Mouse (Mus musculus): ENCODE results near the gene Ccdc169. TPM values are rescaled to one million over a fixed set of nuclear protein-coding genes. Genes with fewer than 3 reads are reported as not detected.

Gene Ccdc169
- polyA plus RNA-seq, 1 experiment from 2014 or later: not detected

- no peak for ATAC-seq (ENCODE audit: insufficient read depth)
- Histone ChIP-seq H3K4me2 (no peak overlapping the region), H3K36me3 (replicated peaks) (no peaks in the 10 kb centered on the region), H3K27ac (replicated peaks) (no peak overlapping the region), H3K27me3 (no peaks in the 10 kb centered on the region), H3K4me3 (replicated peaks) (no peak overlapping the region), H3K4me1 (replicated peaks) (no peaks in the 10 kb centered on the region), H3K9me3 (replicated peaks) (no peaks in the 10 kb centered on the region), H3K9ac (no peak overlapping the region)
- WGBS (ENCODE audit: insufficient replicate concordance): 71% methylated on average over 7 of the region's 7 CpGs
Measured at GRCm38 (mm10) chr3:55154163-55154562, 17.0 kb downstream of the Ccdc169 start.

- H3K4me1 ChIP-seq (replicated peaks): no peaks in the 10 kb centered on the region
- H3K9me3 ChIP-seq (replicated peaks): no peaks in the 10 kb centered on the region
- ATAC-seq (ENCODE audit: insufficient read depth): no peak
- WGBS (ENCODE audit: insufficient replicate concordance): 42% methylated on average over 5 of the region's 5 CpGs
- H3K27ac ChIP-seq (replicated peaks): no peak overlapping the region
- no peaks in the 10 kb centered on the region for H3K27me3 ChIP-seq
- no peaks in the 10 kb centered on the region for H3K36me3 ChIP-seq (replicated peaks)
- H3K9ac ChIP-seq: no peak overlapping the region
- no peak overlapping the region for H3K4me2 ChIP-seq
- no peak overlapping the region for H3K4me3 ChIP-seq (replicated peaks)
Measured at GRCm38 (mm10) chr3:55157413-55157812, 20.3 kb downstream of the Ccdc169 start.

DNA sequence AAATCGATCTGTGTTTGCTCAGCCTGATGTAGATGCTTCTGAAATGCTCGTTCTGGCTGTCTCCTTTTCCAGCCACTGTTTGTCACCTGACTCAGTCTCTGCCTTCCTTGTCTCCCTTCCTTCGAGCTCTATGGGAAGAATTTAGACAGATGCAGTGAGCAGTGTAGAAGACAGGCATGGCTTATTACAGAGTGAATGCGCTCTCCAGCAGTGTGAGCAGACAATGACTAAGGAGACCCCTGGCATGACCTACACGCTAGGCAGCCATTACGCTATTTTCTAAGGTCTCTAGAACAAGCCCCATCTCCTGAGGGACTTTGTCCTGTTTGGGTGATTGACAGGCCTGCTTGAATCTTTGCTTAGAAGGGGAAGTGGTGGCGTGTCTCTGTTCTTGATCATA, 24.0 kb downstream of the Ccdc169 start:
- H3K9me3 ChIP-seq (replicated peaks): no peaks in the 10 kb centered on the region
- H3K4me1 ChIP-seq (replicated peaks): no peaks in the 10 kb centered on the region
- ATAC-seq (ENCODE audit: insufficient read depth): no peak
- H3K9ac ChIP-seq: no peak overlapping the region
- no peaks in the 10 kb centered on the region for H3K27me3 ChIP-seq
- no peak overlapping the region for H3K4me2 ChIP-seq
- 52% methylated on average over 7 of the region's 7 CpGs for WGBS (ENCODE audit: insufficient replicate concordance)
- H3K36me3 ChIP-seq (replicated peaks): no peaks in the 10 kb centered on the region
- no peak overlapping the region for H3K4me3 ChIP-seq (replicated peaks)
- no peak overlapping the region for H3K27ac ChIP-seq (replicated peaks)

- Histone ChIP-seq H3K27me3 (no peaks in the 10 kb centered on the region), H3K4me3 (replicated peaks) (no peak overlapping the region), H3K4me2 (no peak overlapping the region), H3K27ac (replicated peaks) (no peak overlapping the region), H3K9ac (no peak overlapping the region), H3K9me3 (replicated peaks) (no peaks in the 10 kb centered on the region), H3K4me1 (replicated peaks) (no peaks in the 10 kb centered on the region), H3K36me3 (replicated peaks) (no peaks in the 10 kb centered on the region)
- no peak for ATAC-seq (ENCODE audit: insufficient read depth)
- 59% methylated on average over 4 of the region's 4 CpGs for WGBS (ENCODE audit: insufficient replicate concordance)
Measured at GRCm38 (mm10) chr3:55163510-55163909, 26.4 kb downstream of the Ccdc169 start.

DNA sequence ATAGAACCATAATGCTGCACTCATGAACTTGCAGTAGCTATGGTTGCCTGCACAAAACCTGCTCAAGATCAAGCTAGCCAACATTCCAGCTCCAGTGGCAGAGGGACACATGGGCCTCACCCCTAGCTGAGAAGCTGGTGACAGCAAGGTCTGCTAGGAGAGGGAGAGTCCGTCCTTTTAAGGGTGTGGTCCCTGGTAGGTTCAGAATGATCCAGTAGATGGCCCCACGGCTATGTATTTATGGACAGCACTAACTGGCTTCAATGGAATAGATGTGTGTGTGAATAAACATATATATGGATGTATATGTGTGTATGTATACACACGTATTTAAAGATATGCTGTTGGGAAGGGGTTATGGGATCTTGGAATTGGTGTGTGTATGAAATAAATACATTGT, 35.3 kb downstream of the Ccdc169 start:
- H3K4me3 ChIP-seq (replicated peaks): no peak overlapping the region
- no peaks in the 10 kb centered on the region for H3K27me3 ChIP-seq
- no peak overlapping the region for H3K9ac ChIP-seq
- ATAC-seq (ENCODE audit: insufficient read depth): no peak
- H3K4me2 ChIP-seq: no peak overlapping the region
- WGBS (ENCODE audit: insufficient replicate concordance): 47% methylated on average over 3 of the region's 3 CpGs
- no peaks in the 10 kb centered on the region for H3K4me1 ChIP-seq (replicated peaks)
- H3K36me3 ChIP-seq (replicated peaks): no peaks in the 10 kb centered on the region
- H3K27ac ChIP-seq (replicated peaks): no peak overlapping the region
- H3K9me3 ChIP-seq (replicated peaks): no peaks in the 10 kb centered on the region

DNA sequence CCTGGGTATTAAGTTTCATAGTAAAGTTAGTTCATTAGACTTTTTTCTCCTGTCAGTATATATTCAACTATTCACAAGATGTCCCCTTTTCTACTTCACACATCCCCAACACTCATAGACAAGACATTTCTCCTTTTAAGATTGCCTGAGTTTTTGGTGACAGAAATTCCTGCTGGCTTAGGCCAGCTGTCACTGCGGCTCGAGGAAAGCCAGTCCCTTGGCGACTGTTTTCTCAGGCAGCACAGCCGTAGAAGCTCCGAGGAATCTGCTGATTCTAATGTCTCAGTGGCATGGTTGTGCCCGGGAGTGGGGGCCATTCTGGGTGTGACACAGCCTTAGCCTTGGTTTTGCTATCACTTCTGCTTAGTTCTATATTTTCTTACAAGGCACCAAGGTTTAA, 40.1 kb downstream of the Ccdc169 start:
- no peaks in the 10 kb centered on the region for H3K27me3 ChIP-seq
- ATAC-seq (ENCODE audit: insufficient read depth): no peak
- H3K36me3 ChIP-seq (replicated peaks): no peaks in the 10 kb centered on the region
- no peak overlapping the region for H3K27ac ChIP-seq (replicated peaks)
- no peaks in the 10 kb centered on the region for H3K4me1 ChIP-seq (replicated peaks)
- no peak overlapping the region for H3K4me3 ChIP-seq (replicated peaks)
- WGBS (ENCODE audit: insufficient replicate concordance): 55% methylated on average over 6 of the region's 6 CpGs
- H3K9me3 ChIP-seq (replicated peaks): no peaks in the 10 kb centered on the region
- H3K4me2 ChIP-seq: no peak overlapping the region
- no peak overlapping the region for H3K9ac ChIP-seq

DNA sequence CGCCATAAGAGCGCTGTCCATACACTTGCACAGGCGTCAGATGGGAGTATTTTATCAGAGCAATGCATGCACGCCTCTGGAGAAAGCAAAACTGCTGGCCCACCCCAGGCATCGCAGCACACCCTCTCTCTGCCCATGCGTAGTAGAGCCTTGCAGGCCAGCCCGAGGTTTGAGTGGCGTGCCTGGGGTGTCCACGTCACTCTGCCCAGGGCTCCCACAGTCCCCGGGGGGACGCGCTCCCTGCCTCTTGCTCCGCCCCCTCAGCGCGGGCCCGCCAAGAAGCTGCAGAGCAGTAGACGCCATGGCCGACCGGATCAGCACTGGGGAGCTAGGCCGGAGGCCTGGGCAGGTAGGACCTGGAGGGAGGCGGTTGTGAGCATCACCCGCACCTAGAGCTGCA, 44.6 kb downstream of the Ccdc169 start, which contains the start of gene Sohlh2:
TSS of gene Sohlh2 (plus strand) at position 263 of the 400 bp plus-strand sequence.
- Histone ChIP-seq H3K4me1 (replicated peaks) (no peaks in the 10 kb centered on the region), H3K4me2 (no peak within 1 kb of the TSS), H3K27ac (replicated peaks) (no peak within 1 kb of the TSS), H3K9me3 (replicated peaks) (no peaks in the 10 kb centered on the region), H3K4me3 (replicated peaks) (no peak within 1 kb of the TSS), H3K36me3 (replicated peaks) (no peaks in the 10 kb centered on the region), H3K9ac (no peak within 1 kb of the TSS), H3K27me3 (no peaks in the 10 kb centered on the region)
- ATAC-seq (ENCODE audit: insufficient read depth): no peak
- 78% methylated on average over 22 of the region's 22 CpGs for WGBS (ENCODE audit: insufficient replicate concordance)

- Histone ChIP-seq H3K9me3 (replicated peaks) (no peaks in the 10 kb centered on the region), H3K4me3 (replicated peaks) (no peak overlapping the region), H3K36me3 (replicated peaks) (no peaks in the 10 kb centered on the region), H3K9ac (no peak overlapping the region), H3K4me1 (replicated peaks) (no peaks in the 10 kb centered on the region), H3K4me2 (no peak overlapping the region), H3K27ac (replicated peaks) (no peak overlapping the region), H3K27me3 (no peaks in the 10 kb centered on the region)
- ATAC-seq (ENCODE audit: insufficient read depth): no peak
- 62% methylated on average over 4 of the region's 4 CpGs for WGBS (ENCODE audit: insufficient replicate concordance)
Measured at GRCm38 (mm10) chr3:55191668-55192067, 54.5 kb downstream of the Ccdc169 start.

DNA sequence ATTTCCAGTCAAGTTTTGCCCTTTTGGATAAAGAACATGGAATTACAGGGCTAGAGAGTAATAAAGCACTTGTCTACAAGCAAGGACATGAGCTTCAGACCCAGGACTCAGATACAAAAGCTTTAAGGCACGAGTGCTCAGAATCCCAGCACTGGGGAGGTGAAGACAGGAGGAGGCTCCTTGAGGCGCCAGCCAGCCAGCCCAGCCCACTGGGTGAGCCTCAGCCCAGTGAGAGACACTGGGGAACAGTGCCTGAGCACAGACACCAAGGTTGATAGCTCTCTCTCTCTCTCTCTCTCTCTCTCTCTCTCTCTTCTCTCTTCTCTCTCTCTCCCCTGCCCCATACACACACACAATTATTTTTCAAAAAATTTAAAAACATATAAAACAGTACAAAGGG, 56.2 kb downstream of the Ccdc169 start:
- Histone ChIP-seq H3K27me3 (no peaks in the 10 kb centered on the region), H3K4me2 (no peak overlapping the region), H3K9ac (no peak overlapping the region), H3K9me3 (replicated peaks) (no peaks in the 10 kb centered on the region), H3K4me3 (replicated peaks) (no peak overlapping the region), H3K27ac (replicated peaks) (no peak overlapping the region), H3K4me1 (replicated peaks) (no peaks in the 10 kb centered on the region), H3K36me3 (replicated peaks) (no peaks in the 10 kb centered on the region)
- no peak for ATAC-seq (ENCODE audit: insufficient read depth)
- 21% methylated on average over 2 of the region's 2 CpGs for whole genome bisulfite sequencing (ENCODE audit: insufficient replicate concordance)

GRCm38 (mm10) chr3:55194792-55195191, 57.7 kb downstream of the Ccdc169 start:
- Histone ChIP-seq H3K9me3 (replicated peaks) (no peaks in the 10 kb centered on the region), H3K27me3 (no peaks in the 10 kb centered on the region), H3K36me3 (replicated peaks) (no peaks in the 10 kb centered on the region), H3K4me2 (no peak overlapping the region), H3K4me1 (replicated peaks) (no peaks in the 10 kb centered on the region), H3K27ac (replicated peaks) (no peak overlapping the region), H3K9ac (no peak overlapping the region), H3K4me3 (replicated peaks) (no peak overlapping the region)
- no peak for ATAC-seq (ENCODE audit: insufficient read depth)
- WGBS (ENCODE audit: insufficient replicate concordance): 70% methylated on average over 8 of the region's 8 CpGs

DNA sequence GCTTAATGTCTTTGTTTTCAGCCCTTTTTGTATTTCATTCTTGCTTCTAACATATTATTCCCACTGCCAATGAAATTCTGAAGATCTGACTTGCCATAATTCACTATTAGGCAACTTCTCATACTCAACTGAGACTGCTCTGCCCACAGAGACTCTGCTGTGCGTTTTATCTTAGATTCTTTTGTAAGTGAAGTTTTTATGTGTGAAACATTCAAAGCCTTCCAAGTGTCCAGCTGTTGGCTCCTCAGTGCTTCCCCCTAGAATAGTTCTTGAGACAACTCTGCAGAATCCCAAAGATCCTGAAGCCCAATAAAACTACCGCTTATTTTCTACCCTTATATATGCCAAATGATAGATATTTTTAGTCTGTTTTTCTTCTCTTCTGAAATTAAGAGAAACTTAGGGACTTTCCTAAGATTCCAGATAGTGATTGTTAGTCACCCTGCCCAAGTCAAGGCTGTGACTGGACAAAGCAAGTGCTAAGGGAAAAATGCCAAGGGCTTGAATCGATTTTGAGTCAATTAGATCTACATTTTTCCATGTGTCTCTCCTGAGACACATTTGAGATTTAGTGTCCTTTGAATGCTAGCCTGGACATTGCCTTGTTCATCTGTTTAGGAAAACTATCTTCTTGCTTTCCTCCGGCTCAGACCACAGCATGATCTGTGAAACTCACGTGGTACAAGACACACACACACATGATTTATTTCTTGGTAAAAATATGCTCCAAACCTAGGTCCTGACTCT, 58.6 kb downstream of the Ccdc169 start:
- Histone ChIP-seq H3K9ac (no peak overlapping the region), H3K27ac (replicated peaks) (no peak overlapping the region), H3K4me1 (replicated peaks) (no peaks in the 10 kb centered on the region), H3K9me3 (replicated peaks) (no peaks in the 10 kb centered on the region), H3K4me3 (replicated peaks) (no peak overlapping the region), H3K4me2 (no peak overlapping the region), H3K36me3 (replicated peaks) (no peaks in the 10 kb centered on the region), H3K27me3 (no peaks in the 10 kb centered on the region)
- no peak for ATAC-seq (ENCODE audit: insufficient read depth)
- 58% methylated on average over 5 of the region's 5 CpGs for WGBS (ENCODE audit: insufficient replicate concordance)

DNA sequence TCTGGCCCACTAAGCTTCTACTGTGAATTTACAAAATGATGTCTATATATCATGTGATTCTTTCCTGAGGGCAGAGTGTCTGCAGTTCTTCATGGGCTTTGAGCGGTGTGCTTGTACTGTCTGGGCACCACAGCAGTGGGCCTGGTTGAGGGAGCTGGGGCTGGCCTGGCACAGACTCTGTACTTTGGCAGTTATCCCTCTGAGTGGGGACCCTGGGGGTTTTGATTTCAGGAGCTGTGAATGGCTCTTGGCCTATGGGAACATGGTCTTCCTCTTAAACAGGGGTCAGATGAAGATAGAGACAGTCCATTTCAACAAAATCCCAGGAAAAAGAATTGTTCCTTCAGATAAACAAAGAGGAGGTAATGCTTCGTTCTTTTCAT, 59.2 kb downstream of the Ccdc169 start:
- no peaks in the 10 kb centered on the region for H3K27me3 ChIP-seq
- WGBS (ENCODE audit: insufficient replicate concordance): 70% methylated on average over 2 of the region's 2 CpGs
- no peak overlapping the region for H3K4me2 ChIP-seq
- ATAC-seq (ENCODE audit: insufficient read depth): no peak
- no peaks in the 10 kb centered on the region for H3K9me3 ChIP-seq (replicated peaks)
- H3K4me3 ChIP-seq (replicated peaks): no peak overlapping the region
- H3K36me3 ChIP-seq (replicated peaks): no peaks in the 10 kb centered on the region
- H3K4me1 ChIP-seq (replicated peaks): no peaks in the 10 kb centered on the region
- H3K9ac ChIP-seq: no peak overlapping the region
- no peak overlapping the region for H3K27ac ChIP-seq (replicated peaks)

Measured in liver, embryonic 15.5 days (tissue).